Mouse (Mus musculus): ENCODE results near the gene Rpusd1.

Gene Rpusd1

GRCm38 (mm10) chr17:25775318-25776062 lies 48.0 kb downstream of the Rpusd1 start:
- Histone ChIP-seq H3K9me3 (ENCODE audit: low read length) (no peaks in the 10 kb centered on the region), H3K27me3 (ENCODE audit: insufficient read depth, low read length) (no peaks in the 10 kb centered on the region), H3K4me3 (replicated peaks; ENCODE audit: low read length) (no peak overlapping the region), H3K36me3 (ENCODE audit: insufficient read depth, low read length) (peaks cover 49% of the 10 kb centered on the region), H3K4me1 (replicated peaks; ENCODE audit: low read depth, low read length) (peaks cover 47% of the 10 kb centered on the region)
- no peak for TF ChIP-seq NANOG (IDR thresholded peaks at IDR 0.05; ENCODE audit: borderline replicate concordance, low read length)
- TF ChIP-seq CTCF (conservative IDR thresholded peaks at IDR 0.05; ENCODE audit: low read length) = no peak
- TF ChIP-seq POU5F1 (IDR thresholded peaks at IDR 0.05; ENCODE audit: borderline replicate concordance, low read length) = no peak

- TF ChIP-seq POU5F1 (IDR thresholded peaks at IDR 0.05; ENCODE audit: borderline replicate concordance, low read length) (no peak), NANOG (IDR thresholded peaks at IDR 0.05; ENCODE audit: borderline replicate concordance, low read length) (no peak), CTCF (conservative IDR thresholded peaks at IDR 0.05; ENCODE audit: low read length) (no peak)
- Histone ChIP-seq H3K36me3 (ENCODE audit: insufficient read depth, low read length) (peaks cover 73% of the 10 kb centered on the region), H3K4me1 (replicated peaks; ENCODE audit: low read depth, low read length) (peaks cover 48% of the 10 kb centered on the region), H3K27me3 (ENCODE audit: insufficient read depth, low read length) (no peaks in the 10 kb centered on the region), H3K9me3 (ENCODE audit: low read length) (no peaks in the 10 kb centered on the region), H3K4me3 (replicated peaks; ENCODE audit: low read length) (no peak overlapping the region)
Observed at GRCm38 (mm10) chr17:25777948-25778347, 50.5 kb downstream of the Rpusd1 start.
